Mouse (Mus musculus): ENCODE results near the gene Leng8. TPM values are rescaled to one million over a fixed set of nuclear protein-coding genes. Genes with fewer than 3 reads are reported as not detected.

Leng8 gene
- polyA plus RNA-seq (2015; fragmentation: Nextera tagmentation; extraction: Ambion mirVana): 43.7 and 65.8 TPM in 2 replicates

GRCm38 (mm10) chr7:4136771-4137531, at the start of gene Leng8:
TSS of gene Leng8 (plus strand) at chr7:4137039.
- ATAC-seq (replicated peaks; ENCODE audit: insufficient number of reproducible peaks, insufficient read depth, low FRiP score, low read depth): peak; percentile 99
- H3K9ac ChIP-seq: peak within 1 kb of the TSS; percentile 89
- H3K36me3 ChIP-seq: peaks cover 36% of the 10 kb centered on the region
- peak within 1 kb of the TSS; percentile 96 for H3K27ac ChIP-seq
- no peaks in the 10 kb centered on the region for H3K27me3 ChIP-seq
- peak within 1 kb of the TSS; percentile 85 for H3K4me3 ChIP-seq
- H3K4me2 ChIP-seq: peak within 1 kb of the TSS; percentile 89
- H3K9me3 ChIP-seq (replicated peaks): no peaks in the 10 kb centered on the region
- H3K4me1 ChIP-seq (replicated peaks): peaks cover 17% of the 10 kb centered on the region
- WGBS: under 1% methylated on average over 66 of the region's 78 CpGs

- Histone ChIP-seq H3K4me3 (no peak overlapping the region), H3K36me3 (no peaks in the 10 kb centered on the region), H3K27ac (no peak overlapping the region), H3K4me2 (no peak overlapping the region), H3K9me3 (replicated peaks) (no peaks in the 10 kb centered on the region), H3K27me3 (no peaks in the 10 kb centered on the region), H3K9ac (no peak overlapping the region), H3K4me1 (replicated peaks) (peaks cover 3% of the 10 kb centered on the region; the same call in 1 of the 2 replicates)
- ATAC-seq (replicated peaks; ENCODE audit: insufficient number of reproducible peaks, insufficient read depth, low FRiP score, low read depth): no peak
- 61% methylated on average over 4 of the region's 4 CpGs for WGBS
Measured at GRCm38 (mm10) chr7:4087238-4087895, 49.5 kb upstream of the Leng8 start.

DNA sequence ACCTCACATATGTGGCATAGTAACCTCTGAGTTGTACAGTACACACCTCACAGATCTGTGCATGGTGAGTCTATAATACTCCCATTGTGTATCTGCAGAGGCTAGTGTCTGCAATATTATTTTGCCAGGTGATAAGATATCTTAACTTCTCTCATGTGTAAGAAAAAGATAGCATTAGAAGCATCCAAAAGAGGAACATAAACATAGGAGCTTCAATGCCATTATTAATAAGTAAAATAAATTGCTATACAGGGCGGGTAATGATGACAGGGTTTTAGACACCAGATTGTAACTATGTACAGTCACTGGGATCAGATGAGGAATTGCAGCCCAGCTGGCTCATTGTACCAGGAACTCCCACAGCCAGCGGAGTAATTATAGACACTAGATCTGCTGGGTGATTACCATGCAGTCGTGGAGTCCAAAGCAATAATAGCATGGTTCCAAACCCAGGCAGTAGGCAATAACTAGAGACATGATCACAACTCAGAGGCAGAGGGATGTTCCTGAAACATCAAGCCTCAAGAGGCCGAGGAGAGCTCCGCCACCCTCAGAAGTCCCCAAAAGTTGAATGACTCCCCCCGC, 48.9 kb upstream of the Leng8 start:
- whole genome bisulfite sequencing: 72% methylated on average over 6 of the region's 6 CpGs
- no peak for ATAC-seq (replicated peaks; ENCODE audit: insufficient number of reproducible peaks, insufficient read depth, low FRiP score, low read depth)
- H3K27me3 ChIP-seq: no peaks in the 10 kb centered on the region
- H3K9ac ChIP-seq: no peak overlapping the region
- H3K36me3 ChIP-seq: no peaks in the 10 kb centered on the region
- H3K27ac ChIP-seq: no peak overlapping the region
- H3K9me3 ChIP-seq (replicated peaks): no peaks in the 10 kb centered on the region
- peaks cover 3% of the 10 kb centered on the region; the same call in 1 of the 2 replicates for H3K4me1 ChIP-seq (replicated peaks)
- H3K4me3 ChIP-seq: no peak overlapping the region
- no peak overlapping the region for H3K4me2 ChIP-seq

GRCm38 (mm10) chr7:4088679-4089078, 48.2 kb upstream of the Leng8 start:
- 58% methylated on average over 2 of the region's 2 CpGs for WGBS
- Histone ChIP-seq H3K9ac (no peak overlapping the region), H3K4me2 (no peak overlapping the region), H3K27me3 (no peaks in the 10 kb centered on the region), H3K4me1 (replicated peaks) (peaks cover 3% of the 10 kb centered on the region; the same call in 1 of the 2 replicates), H3K4me3 (no peak overlapping the region), H3K9me3 (replicated peaks) (no peaks in the 10 kb centered on the region), H3K36me3 (no peaks in the 10 kb centered on the region), H3K27ac (no peak overlapping the region)
- no peak for ATAC-seq (replicated peaks; ENCODE audit: insufficient number of reproducible peaks, insufficient read depth, low FRiP score, low read depth)

DNA sequence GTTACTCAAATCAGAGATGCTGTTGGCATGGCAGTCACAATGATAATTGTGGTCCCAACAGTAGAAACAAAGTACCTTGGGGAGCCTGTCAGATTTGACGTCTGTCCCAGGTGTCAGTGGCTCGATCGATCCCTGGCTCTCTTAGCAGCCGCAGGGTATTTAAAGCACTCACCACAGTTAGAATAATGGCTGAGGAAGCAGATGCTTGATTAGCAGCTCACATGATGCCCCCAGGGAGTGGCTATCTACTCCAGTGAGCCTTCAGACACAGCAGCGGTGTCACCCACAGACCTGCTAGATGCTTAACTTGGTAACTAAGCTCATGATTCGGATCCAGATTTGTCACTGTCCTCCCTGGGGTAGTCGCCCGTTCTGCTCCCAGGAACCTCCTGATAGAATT, 45.7 kb upstream of the Leng8 start:
- H3K36me3 ChIP-seq: no peaks in the 10 kb centered on the region
- H3K27ac ChIP-seq: no peak overlapping the region
- H3K9ac ChIP-seq: no peak overlapping the region
- H3K27me3 ChIP-seq: no peaks in the 10 kb centered on the region
- H3K9me3 ChIP-seq (replicated peaks): no peaks in the 10 kb centered on the region
- H3K4me2 ChIP-seq: no peak overlapping the region
- peaks cover 3% of the 10 kb centered on the region; the same call in 1 of the 2 replicates for H3K4me1 ChIP-seq (replicated peaks)
- ATAC-seq (replicated peaks; ENCODE audit: insufficient number of reproducible peaks, insufficient read depth, low FRiP score, low read depth): no peak
- 23% methylated on average over 8 of the region's 8 CpGs for WGBS
- no peak overlapping the region for H3K4me3 ChIP-seq

- Histone ChIP-seq H3K4me2 (no peak overlapping the region), H3K9me3 (replicated peaks) (no peaks in the 10 kb centered on the region), H3K4me3 (no peak overlapping the region), H3K9ac (no peak overlapping the region), H3K27ac (no peak overlapping the region), H3K27me3 (no peaks in the 10 kb centered on the region), H3K36me3 (no peaks in the 10 kb centered on the region), H3K4me1 (replicated peaks) (no peaks in the 10 kb centered on the region)
- WGBS: 71% methylated on average over 2 of the region's 2 CpGs
- no peak for ATAC-seq (replicated peaks; ENCODE audit: insufficient number of reproducible peaks, insufficient read depth, low FRiP score, low read depth)
Measured at GRCm38 (mm10) chr7:4098301-4098700, 38.5 kb upstream of the Leng8 start.

DNA sequence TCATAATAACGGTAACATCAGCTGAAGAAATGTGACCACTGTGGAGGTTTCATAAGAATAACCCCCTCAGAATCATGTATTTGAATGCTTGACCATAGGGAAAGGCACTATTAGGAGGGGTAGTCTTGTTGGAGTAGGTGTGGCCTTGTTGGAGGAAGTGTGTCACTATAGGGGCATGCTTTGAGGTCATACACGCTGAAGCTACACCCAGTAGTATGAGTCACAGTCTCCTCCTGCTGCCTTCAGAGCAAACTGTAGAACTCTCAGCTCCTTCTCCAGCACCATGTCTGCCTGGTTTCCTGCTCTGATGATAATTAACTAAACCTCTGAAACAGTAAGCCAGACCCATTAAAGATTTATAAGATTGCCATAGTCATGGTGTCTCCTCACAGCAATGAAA, 38.0 kb upstream of the Leng8 start:
- no peaks in the 10 kb centered on the region for H3K27me3 ChIP-seq
- H3K9ac ChIP-seq: no peak overlapping the region
- no peaks in the 10 kb centered on the region for H3K36me3 ChIP-seq
- no peak overlapping the region for H3K27ac ChIP-seq
- no peak overlapping the region for H3K4me3 ChIP-seq
- no peak for ATAC-seq (replicated peaks; ENCODE audit: insufficient number of reproducible peaks, insufficient read depth, low FRiP score, low read depth)
- no peak overlapping the region for H3K4me2 ChIP-seq
- H3K4me1 ChIP-seq (replicated peaks): no peaks in the 10 kb centered on the region
- no peaks in the 10 kb centered on the region for H3K9me3 ChIP-seq (replicated peaks)
- WGBS: 72% methylated on average over 2 of the region's 2 CpGs

- Histone ChIP-seq H3K27ac (no peak overlapping the region), H3K4me3 (no peak overlapping the region), H3K4me1 (replicated peaks) (no peaks in the 10 kb centered on the region), H3K4me2 (no peak overlapping the region), H3K9me3 (replicated peaks) (no peaks in the 10 kb centered on the region), H3K9ac (no peak overlapping the region), H3K36me3 (no peaks in the 10 kb centered on the region), H3K27me3 (no peaks in the 10 kb centered on the region)
- ATAC-seq (replicated peaks; ENCODE audit: insufficient number of reproducible peaks, insufficient read depth, low FRiP score, low read depth): no peak
- 83% methylated on average over 5 of the region's 5 CpGs for WGBS
Measured at GRCm38 (mm10) chr7:4101144-4101543, 35.7 kb upstream of the Leng8 start.

- Histone ChIP-seq H3K9ac (no peak overlapping the region), H3K4me2 (no peak overlapping the region), H3K27ac (no peak overlapping the region), H3K9me3 (replicated peaks) (no peaks in the 10 kb centered on the region), H3K4me3 (no peak overlapping the region), H3K36me3 (no peaks in the 10 kb centered on the region), H3K27me3 (no peaks in the 10 kb centered on the region), H3K4me1 (replicated peaks) (no peaks in the 10 kb centered on the region)
- ATAC-seq (replicated peaks; ENCODE audit: insufficient number of reproducible peaks, insufficient read depth, low FRiP score, low read depth): no peak
- WGBS: 14% methylated on average over 4 of the region's 4 CpGs
Measured at GRCm38 (mm10) chr7:4103411-4103810, 33.4 kb upstream of the Leng8 start.

DNA sequence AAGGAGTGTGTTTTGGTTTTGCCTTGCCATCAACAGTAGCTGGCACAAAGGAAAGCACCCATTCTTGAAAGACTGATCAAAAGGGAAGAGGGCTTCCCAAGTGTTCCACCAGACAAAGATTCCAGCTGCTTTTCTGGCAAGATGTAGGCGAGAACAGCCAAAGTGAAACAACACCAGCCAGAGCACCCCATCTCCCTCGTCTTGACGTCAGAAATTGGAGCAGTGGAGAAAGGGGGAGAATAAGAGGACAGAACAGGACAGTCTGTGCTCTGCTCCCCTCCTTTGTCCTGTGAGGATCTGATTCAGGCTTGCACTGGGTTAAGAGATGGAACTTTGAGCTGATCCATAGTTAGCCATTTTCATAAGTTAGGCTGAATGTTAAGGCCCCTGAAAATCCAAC, 25.1 kb upstream of the Leng8 start:
- H3K36me3 ChIP-seq: no peaks in the 10 kb centered on the region
- H3K4me2 ChIP-seq: no peak overlapping the region
- H3K27me3 ChIP-seq: no peaks in the 10 kb centered on the region; the same call in 1 of the 2 replicates
- peaks cover 12% of the 10 kb centered on the region for H3K4me1 ChIP-seq (replicated peaks)
- no peak overlapping the region for H3K27ac ChIP-seq
- 63% methylated on average over 3 of the region's 3 CpGs for WGBS
- no peak overlapping the region for H3K4me3 ChIP-seq
- no peaks in the 10 kb centered on the region for H3K9me3 ChIP-seq (replicated peaks)
- no peak for ATAC-seq (replicated peaks; ENCODE audit: insufficient number of reproducible peaks, insufficient read depth, low FRiP score, low read depth)
- H3K9ac ChIP-seq: no peak overlapping the region

GRCm38 (mm10) chr7:4117050-4117814, 19.6 kb upstream of the Leng8 start:
- no peak for ATAC-seq (replicated peaks; ENCODE audit: insufficient number of reproducible peaks, insufficient read depth, low FRiP score, low read depth)
- no peak overlapping the region for H3K9ac ChIP-seq
- H3K4me2 ChIP-seq: no peak overlapping the region
- WGBS: 62% methylated on average over 8 of the region's 8 CpGs
- peaks cover 46% of the 10 kb centered on the region for H3K27me3 ChIP-seq
- H3K4me1 ChIP-seq (replicated peaks): peaks cover 10% of the 10 kb centered on the region
- no peak overlapping the region for H3K27ac ChIP-seq
- H3K4me3 ChIP-seq: no peak overlapping the region
- H3K9me3 ChIP-seq (replicated peaks): no peaks in the 10 kb centered on the region
- no peaks in the 10 kb centered on the region for H3K36me3 ChIP-seq
